Mouse (Mus musculus) ES-Bruce4 (cell line): ENCODE results near the gene Gm20695.

Source experiments
- CTCF ChIP-seq: IDR thresholded peaks from one replicate; pipeline ENCODE4 v1.8.1; 2011; ENCODE audit warnings: low read depth, low read length
- POLR2A ChIP-seq: IDR thresholded peaks from one replicate; pipeline ENCODE4 v1.8.1; 2011; ENCODE audit warnings: low read length; ENCODE audit not compliant: insufficient read depth

DNA sequence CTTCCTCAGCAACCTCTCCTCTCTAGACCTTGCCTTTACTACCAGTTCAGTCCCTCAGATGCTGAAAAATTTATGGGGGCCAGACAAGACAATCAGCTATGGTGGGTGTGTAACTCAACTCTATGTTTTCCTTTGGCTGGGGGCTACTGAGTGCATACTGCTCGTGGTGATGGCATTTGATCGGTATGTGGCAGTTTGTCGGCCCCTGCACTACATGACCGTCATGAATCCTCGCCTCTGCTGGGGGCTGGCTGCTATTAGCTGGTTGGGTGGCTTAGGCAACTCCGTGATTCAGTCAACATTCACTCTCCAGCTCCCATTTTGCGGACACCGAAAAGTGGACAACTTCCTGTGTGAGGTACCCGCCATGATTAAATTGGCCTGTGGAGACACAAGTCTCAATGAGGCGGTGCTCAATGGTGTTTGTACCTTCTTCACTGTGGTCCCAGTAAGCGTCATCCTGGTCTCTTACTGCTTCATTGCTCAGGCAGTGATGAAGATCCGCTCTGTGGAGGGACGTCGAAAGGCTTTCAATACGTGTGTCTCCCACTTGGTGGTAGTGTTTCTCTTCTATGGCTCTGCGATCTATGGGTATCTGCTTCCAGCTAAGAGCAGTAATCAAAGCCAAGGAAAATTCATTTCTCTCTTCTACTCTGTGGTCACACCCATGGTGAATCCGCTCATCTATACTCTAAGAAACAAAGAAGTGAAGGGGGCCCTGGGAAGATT lies 45.1 kb upstream of the Gm20695 start:
- TF ChIP-seq CTCF (no peak), POLR2A (no peak)
